Mouse (Mus musculus): Measurements from ENCODE around the gene Isyna1.

- TF ChIP-seq CTCF (IDR thresholded peaks at IDR 0.05; ENCODE audit: insufficient read depth, low read depth, low read length) (no peak), POLR2A (IDR thresholded peaks at IDR 0.05; ENCODE audit: insufficient read depth, low read depth, low read length) (no peak)
Measured at GRCm38 (mm10) chr8:70594621-70595564, 720 bp downstream of the Isyna1 start.

Measured in olfactory bulb, adult 2 months (tissue).